Mouse (Mus musculus) adrenal gland, postnatal 4 days (tissue): ENCODE data around the gene Ccdc153. TPM values are rescaled to one million over a fixed set of nuclear protein-coding genes. Genes with fewer than 3 reads are reported as not detected.
A peak's percentile ranks its signal among the peaks of the same experiment; 100 is the strongest.

Experiments used
- DNase-seq, 2 experiments: peaks; one replicate each; pipeline ENCODE4 v3.0.0; 2021 to 2022; ENCODE audit warnings: low spot score in 2 of 2, mixed read lengths in 2 of 2
- long read RNA-seq, 2 experiments: library from polyadenylated mRNA; stranded (forward); transcript quantifications; one replicate each; pipeline ENCODE4 v2.0.0; 2021
- total RNA-seq, 2 experiments: library from RNA; stranded (reverse); gene quantifications; 2 replicates each; pipeline ENCODE4 v1.2.3; 2021

The Ccdc153 gene
- 1 to 10 TPM; 3.4 to 4.6 TPM for total RNA-seq
- long read RNA-seq, experiment 1, partial matches to known transcripts: 2 of 4 reads
- long read RNA-seq, experiment 1, other reads (novel, unspliced or antisense): 1 of 4 reads
- long read RNA-seq, experiment 2, partial matches to known transcripts: 0 of 2 reads
- long read RNA-seq, experiment 2, other reads (novel, unspliced or antisense): 1 of 2 reads

DNA sequence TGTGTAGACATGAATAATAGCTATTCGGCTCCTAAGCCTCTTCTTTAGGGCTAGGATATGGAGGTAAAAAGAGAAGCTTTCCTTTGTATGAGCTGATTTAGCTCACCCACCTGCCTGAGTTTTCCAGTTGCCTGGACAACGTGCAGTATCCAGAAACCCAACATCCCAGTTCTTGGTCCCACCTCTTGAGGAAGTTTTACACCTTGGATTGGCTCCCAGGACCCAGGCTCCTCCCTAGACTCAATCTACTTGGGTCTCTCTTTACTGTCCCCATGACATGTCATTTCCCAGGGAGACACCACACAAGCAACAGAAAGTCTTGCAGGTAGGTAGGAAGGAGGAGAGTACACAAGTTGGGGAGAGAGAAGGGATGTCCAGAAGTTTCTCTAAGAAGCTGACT is at the start of gene Ccdc153:
Gene Ccdc153 (plus strand): TSS at position 278 of the 400 bp plus-strand sequence.
- DNase-seq: no peak

DNA sequence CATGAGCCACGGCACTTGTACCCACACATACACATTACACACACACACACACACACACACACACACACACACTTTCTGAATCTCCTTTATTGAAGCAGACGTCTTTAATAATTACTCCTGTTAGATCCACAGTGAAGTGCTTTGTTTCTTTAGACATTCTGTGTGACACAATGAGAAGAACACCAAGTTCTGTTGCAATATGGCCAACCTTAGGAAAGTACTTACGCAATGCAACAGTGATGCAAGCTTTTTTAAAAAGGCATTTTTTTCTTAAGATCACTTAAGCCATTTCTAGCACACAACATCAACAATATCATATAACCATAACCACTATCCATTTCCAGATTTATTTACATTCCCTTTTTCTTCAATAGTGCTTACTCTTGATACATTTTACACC is 49.3 kb upstream of the Ccdc153 start:
- DNase-seq: no peak

DNA sequence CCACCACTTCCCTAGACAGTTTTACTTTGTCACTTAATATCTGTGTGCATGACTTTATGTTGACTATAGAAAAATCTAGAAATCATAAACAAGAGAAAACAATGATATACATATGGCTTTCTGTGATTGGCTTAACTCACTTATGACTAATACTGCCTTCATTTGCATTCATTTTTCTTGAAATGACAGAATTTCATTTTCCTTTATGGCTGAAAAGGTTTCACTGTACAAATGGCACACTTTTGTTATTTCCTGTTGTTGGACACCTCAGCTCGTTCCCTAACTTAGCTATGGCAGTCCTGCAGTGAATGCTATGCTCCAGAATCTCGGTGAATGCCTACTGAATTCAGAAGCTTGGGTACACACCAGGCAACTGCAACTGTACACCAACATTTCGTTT is 48.2 kb upstream of the Ccdc153 start:
- DNase-seq: no peak

DNA sequence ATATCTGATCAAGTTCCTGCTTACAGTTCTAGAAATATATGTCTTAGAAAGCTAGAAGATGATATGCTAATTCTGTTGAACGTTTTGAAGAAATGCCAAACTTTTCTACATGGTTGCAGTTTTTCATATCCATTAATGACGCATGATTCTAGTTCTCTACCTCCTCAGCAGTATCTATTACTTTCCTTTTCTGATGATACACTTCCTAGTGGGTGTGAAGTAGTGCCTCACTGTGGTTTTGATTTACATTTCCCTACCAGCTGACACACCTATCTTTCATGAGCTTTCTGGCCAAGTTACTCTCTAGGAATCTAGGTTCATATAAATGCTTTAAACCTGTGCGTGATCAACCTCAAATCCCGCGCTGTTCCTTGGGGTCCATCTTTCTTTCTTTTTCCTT is 47.7 kb upstream of the Ccdc153 start:
- no peak for DNase-seq

DNA sequence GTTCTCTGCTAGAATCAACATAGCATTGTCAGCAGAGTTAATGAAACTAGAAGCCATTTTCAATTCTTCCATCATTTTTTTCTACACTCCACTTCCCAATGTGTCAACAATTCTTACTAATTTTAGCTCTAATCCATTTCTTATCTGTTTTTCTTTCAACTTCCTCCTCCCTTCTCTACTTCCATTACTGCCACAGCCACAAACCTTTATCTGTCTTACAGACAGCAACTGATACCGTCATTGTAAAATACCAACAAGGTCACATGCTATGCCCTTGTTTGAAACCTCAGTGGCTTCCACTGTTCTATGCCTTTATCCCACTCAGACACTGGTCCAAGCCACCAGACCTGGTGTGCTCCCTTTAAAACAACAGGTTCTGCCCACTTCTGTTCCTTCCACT is 46.5 kb upstream of the Ccdc153 start:
- no peak for DNase-seq

DNA sequence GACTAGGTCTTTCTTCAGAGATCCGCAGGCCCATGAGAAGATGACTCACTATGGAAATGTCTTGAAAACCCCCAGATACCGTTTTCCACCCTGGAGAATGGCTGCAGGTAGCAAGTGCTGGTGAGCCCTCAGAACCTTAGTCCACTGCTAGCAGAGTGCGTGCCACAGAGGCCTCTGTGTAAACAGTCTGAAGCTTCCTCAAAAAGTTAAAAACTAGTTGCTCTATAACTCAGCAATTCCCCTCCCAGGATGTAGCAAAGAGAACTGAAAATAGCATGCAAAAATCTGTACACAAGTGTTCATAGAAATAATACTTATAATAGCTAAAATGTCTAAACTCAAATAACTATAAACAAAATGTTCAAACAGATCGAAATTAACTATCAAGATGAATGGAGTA is 44.1 kb upstream of the Ccdc153 start:
- no peak for DNase-seq

DNA sequence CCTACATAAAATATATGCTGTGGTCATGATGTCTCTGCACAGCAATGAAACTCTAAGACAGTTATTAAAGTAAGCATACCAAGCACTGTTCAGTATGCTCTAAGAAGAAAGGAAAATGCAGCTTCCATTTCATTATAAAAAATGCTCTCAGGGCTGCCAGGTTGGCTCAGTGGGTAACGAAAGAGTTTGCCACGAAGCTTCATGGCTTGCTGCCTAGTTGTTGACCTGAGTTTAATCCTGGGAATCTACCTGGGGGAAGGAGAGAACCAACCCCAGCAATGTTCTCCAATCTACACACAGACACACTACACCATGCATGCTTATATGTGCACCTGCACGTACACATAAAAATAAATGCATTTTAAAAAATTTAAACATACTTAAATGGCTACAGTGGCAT is 41.3 kb upstream of the Ccdc153 start:
- no peak for DNase-seq

DNA sequence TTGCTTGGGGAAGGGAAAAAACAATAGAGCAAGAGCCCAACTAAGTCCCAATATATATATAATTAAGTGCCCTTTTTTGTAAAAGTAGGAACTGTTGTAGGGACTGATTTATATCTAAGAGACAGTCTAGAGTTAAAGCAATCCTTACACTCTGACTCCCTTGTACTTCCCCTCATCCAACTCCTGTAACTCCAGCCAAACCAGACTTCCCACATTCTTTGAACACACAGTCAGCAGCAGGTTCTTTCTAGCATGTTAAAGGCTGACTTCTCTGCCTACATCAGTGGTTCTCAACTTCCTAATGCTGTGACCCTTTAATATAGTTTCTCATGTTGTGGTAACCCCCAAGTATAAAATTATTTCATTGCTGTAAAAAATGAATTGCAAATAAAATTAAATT is 40.9 kb upstream of the Ccdc153 start:
- no peak for DNase-seq

DNA sequence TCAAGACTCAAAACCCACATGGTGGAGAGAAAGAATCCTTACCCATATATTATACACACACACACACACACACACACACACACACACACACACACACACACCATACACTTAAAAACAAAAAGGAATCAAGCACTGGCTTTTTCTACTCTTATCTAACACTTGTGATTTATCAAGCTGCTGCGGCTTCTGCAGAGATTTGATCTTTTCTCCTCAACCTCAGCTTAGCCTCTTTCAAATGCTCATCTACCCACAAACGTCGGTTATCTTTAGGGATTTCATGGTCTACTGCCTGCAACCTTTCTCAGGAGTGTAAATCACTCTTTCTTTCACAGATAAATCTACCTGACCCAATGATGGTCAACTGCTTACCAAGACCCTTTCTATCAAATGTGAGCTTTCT is 40.0 kb upstream of the Ccdc153 start:
- DNase-seq: no peak

DNA sequence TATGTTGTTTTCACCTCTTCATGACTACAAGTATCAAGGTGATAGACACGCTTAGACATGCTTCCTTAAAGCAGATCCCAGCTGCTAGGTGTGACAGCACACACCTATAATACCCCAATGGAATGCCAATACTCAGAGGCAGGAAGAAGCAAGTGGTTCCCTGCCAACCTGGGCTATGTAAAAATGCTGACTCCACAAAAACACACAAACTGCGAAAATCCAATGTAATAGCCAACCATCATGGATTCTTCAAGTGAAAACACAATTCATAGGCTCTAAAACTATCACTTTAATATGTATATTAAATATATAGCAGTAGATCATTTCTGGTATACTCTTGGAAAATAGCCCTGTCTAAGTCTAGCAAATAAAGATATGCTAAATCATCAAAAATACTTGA is 32.6 kb upstream of the Ccdc153 start:
- DNase-seq: no peak

DNA sequence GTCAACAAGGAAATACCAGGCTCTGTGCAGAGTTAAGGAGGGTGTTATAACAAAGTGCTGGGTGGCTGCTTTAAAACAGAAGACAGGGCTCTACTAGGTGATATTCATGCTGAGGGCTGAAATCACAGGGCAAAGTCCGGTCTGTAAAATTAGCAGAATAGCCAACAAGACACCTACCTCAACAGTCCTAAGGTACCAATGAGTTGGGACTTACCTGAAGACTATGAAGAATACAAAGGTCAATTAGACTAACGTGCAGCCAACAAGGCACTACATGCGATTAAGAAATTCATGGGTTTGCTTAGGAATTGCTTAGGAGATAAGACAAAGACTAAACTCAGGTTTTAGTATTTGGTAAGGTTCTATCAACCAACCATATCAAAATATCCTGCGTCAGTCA is 31.1 kb upstream of the Ccdc153 start:
- DNase-seq: no peak

DNA sequence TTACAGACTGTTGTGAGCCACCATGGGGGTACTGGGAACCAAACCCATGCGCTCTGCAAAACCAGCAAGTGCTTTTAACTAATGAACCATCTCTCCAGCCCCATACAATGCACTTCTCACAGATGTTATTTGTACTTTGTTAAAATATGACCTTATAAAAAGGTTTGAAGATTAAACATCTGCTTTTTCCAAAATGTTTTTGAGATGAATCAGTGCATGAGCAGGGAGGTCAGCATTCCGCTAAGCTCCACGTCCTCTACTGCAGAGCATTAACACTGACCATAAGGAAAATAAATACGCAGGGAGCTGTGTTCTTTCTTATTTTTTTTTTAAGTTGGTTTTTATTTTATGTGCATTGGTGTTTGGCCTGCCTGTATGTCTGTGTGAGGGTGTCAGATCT is 28.1 kb upstream of the Ccdc153 start:
- no peak for DNase-seq

DNA sequence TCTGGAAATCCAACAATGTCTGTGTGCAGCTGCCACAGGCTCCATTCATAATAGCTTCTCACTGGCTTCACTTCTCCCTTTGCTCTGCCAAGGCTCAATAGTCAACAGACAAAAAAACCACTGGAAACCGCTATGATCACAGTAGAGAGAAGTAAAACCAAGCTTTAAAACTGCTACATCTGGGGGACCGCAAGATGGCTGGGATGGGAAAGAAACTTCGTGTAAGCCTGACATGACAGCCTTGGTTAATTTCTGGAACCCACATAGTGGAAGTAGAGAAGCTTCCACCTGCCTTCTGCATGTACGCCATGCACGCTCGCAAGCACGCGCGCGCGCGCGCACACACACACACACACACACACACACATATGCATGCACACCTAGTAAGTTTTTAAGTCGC is 26.9 kb upstream of the Ccdc153 start:
- no peak for DNase-seq

DNA sequence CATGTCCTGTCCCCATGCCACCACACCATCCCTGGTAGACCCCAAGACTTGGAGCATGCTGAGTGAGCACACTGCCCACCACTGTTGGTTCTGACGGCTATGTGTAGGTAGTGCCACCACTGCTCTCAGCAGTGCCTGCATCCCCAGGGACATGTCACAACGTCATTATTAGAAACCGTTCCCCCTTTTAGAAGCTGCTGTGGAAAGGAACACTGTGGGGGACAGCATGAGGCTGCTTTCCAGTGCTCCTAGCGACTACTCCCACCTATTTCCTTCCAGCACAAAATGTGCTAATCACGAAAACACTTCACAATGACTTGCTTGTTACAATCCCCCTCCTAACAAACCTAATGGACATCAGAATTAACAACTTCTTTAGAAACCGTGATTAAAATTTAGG is 14.5 kb upstream of the Ccdc153 start:
- no peak for DNase-seq

DNA sequence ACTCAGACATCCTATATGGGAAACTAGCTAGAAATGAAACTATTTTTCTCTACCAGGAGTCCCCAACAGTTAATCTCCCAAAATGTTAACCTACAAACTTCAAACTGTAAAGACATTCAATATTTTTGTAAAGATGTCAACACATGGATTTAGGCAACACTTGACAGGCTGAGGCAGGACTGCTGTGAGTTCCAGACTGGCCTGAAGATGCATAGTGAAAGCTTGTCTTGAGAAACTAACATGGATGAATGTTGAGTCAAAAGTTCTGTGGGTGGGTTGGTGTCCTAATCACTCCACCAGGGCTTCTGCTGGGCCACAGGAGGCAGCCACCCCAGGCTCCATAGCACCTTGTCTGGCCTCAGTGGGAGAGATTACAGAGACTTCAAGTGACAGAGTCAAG is 8.9 kb upstream of the Ccdc153 start:
- DNase-seq: no peak

DNA sequence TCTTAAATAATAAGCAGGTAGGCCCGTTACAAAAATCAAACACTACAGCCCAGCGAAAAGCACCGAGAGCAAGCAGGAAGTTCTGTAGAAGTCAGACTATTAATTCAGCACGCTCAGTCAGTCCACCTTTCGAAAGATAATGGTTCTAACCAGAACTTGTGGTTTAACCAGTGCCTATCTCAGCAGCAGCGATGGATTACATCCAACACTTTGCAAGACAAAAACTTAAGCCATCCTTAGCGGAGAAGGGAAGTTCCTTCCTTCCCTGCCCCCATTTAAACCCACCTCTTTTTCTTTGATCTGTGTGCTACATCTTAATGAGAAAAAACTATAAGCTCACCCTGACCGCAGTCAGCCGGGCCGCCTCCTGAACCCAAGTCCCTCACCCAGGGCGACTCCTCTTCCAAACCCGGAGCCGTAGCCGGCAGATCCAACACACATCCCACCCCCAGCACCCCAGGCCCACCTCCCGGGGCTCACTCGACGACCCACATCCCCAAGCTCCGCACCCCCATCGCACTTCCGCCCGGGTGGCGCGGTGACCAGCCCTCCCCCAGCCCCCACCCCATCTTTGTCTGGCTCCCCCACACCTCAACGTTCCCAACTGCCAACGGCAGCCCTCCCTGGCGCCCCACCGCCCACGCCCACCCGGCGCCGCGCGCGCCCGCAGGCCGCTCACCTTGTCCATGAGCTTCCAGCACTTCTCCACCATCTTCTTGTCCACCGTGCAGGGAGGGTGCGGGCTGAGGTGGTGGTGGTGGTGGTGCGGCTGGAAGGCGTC is 7.3 kb upstream of the Ccdc153 start:
- no peak for DNase-seq

DNA sequence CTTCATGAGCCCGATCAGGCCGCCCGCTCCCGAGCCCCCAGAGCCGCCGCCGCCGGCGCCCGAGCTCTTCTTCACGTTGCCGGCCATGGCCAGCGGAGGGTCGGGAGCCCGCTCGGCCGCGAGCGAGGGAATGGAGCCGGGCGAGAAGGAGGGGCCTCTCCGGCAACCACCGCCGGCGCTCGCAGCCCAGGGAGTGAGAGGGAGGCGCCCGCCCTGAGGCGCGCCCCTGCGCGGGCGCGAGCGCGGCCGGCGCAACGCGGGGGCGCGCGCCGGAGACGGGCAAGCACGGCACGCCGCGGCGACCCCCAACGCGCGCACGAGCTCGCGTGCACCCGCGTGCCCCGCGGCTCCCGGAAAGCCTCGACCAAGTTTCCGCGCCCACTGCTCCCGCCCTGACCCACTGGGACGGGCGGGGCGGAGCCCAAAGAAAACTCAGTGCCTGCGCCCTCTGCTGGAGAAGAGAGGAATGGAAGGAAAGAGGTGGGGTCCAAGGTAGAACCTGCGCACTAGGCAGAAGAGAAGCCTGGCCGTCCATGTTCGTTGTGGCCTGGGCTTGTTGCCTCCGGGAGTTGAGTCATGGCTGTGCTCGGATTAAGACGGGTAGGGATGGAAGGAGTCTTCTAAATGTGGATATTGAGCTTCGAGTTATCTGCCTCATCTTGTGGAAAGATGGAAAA is 6.5 kb upstream of the Ccdc153 start, which contains the start of gene Cbl:
Gene Cbl (minus strand): TSS at position 248 of the 677 bp plus-strand sequence.
- peak; percentile 97 to 99 for DNase-seq

DNA sequence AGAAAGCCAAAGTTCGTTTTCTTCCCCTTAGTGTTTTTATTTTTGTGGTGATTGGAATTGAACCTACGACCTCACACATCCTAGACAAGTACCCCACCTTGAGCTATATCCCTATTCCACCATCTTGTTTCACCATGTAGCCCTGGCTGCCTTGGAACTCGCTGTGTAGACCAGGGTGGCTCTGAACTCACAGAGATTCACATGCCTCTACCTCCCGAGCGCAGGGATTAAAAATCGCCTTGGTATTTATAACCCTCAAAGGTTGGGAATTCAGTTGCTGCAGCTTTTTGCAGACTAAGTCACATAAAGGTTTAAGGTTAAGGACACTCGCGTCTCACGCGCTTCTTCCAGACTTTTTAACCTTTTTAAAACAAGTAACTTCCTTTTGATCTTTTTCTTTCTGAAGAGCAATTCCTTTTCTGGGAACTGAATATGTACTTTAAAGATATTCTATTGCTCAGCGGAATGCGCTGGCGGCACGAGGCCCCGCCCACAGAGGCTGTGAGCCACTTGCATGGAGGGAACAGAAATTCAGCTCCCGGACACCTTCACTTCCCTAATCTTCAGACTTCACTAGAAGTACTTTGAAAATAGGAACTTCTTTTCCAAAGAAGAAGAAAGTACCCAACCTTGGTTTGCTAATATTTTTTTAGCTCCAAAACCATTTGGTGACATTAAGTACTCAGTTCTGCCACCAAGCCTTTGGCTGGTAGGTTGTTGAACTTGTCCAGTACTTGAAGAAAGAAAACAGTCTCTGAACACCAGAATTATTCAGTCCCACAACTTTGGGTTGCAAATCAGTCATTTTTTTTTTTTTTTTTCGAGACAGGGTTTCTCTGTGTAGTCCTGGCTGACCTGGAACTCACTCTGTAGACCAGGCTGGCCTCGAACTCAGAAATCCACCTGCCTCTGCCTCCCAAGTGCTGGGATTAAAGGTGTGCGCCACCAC is 5.7 kb upstream of the Ccdc153 start:
- DNase-seq: no peak

DNA sequence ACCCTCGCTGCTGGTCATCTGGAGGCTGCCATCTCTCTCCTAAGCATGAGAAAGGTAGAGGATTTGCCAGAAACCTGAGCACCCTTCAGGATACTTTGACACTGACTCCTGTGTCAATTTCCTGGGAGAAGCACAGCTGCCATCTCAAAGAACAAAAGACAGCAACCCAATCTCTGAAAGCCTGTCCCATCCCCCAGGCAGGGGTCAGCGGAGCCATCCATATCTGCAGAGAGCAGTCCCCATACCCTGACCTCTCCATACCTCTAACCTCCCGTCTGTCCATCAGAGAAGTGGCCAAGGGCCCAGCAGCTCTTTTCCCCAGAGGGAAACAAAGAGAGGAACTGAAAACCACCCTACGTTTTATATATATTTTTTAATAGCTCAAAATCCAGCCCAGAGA is 3.9 kb upstream of the Ccdc153 start:
- no peak for DNase-seq

DNA sequence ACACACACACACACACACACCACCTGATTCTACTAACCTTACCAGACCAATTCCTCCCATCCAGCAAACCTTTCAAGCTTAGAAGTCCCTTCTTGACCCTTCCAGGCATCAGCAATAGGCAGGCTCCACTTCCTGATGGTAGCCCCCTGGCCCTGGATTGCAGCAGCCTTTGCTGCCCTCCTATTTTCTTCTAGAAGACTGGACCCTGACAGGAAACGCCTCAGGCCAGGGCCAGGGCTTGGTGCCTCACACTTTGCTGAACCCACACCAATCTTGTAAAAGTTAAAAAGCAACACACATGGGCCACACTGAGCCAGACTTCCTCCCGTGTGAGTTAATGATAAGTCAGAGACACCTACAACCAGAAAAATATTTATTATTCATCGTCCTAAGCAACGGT is 3.3 kb upstream of the Ccdc153 start:
- DNase-seq: no peak

DNA sequence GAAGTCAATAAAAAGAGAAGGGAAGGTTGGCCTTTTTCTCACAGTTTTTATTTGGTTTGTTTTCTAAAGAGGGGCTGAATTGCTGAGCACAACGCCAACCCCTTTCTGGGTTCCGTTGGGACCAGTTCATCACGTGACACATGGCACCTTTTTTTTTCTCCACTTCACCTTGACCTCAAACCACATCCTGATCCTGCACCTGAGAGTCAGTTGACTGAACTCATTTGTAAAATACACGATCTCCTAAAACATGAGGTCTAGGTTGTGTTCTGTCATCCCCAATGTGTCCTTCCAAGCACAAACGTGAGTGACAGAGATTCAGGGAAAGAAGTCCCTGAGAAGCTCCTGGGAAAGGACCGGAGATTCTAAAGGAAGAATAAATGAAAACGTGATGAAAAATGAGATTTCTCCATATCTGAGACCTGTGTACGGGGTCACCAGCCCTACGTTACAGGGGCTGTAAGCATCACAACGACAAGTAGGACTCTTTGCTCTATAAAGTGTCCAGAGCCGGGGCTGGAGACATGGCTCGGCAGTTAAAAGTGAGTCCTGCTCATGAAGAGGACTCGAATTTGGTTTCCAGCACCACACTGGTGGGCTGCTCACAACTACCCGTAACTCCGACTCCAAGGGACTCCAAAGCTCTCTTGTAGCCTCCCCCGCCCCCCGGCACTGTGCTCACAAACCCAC is 1.8 kb upstream of the Ccdc153 start:
- no peak for DNase-seq
